Mouse (Mus musculus): ENCODE measurements around the gene Gm42674.

DNA sequence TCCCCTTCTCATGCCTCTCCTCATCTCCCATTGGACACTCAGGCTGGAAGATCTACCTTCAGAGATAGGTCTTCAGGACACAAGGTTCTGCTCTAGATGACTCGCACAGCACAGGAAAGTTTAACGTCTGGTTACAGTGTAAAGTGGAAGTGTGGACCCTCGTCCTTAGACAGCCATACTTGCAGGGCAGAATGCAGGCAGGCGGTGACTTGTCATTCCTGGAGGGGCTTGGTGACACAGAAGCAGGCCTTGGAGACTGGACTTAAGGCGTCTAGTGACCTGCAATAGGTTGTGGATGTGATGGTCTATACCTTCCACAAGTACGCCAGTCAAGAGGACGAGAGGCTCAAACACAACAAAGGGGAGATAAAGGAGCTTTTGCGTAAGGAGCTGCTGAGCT is 11.8 kb upstream of the Gm42674 start, which contains the start of gene S100a2:
- TF ChIP-seq CTCF (IDR thresholded peaks at IDR 0.05; ENCODE audit: extremely low read depth, insufficient read depth, low read length) (no peak), POLR2A (IDR thresholded peaks at IDR 0.05; ENCODE audit: extremely low read depth, insufficient read depth, low read length) (no peak)

Data from cortical plate, adult 2 months (tissue).